Mouse (Mus musculus) neural tube, embryonic 12.5 days (tissue): ENCODE measurements around the gene a. TPM values are rescaled to one million over a fixed set of nuclear protein-coding genes. Genes with fewer than 3 reads are reported as not detected.
A peak's percentile ranks its signal among the peaks of the same experiment; 100 is the strongest.
"Not testable (repeated sequence)": the region's sequence is repeated elsewhere in the genome, so short reads cannot be mapped to it uniquely, and the experiment has no call there.

Source experiments
- ATAC-seq: fragments of 200-750 bp; cut with Nextera tagmentation; 2 replicates; pipeline ENCODE4 v1.8.0; 2017; ENCODE audit warnings: low read depth, mild to moderate bottlenecking, moderate TSS enrichment, moderate library complexity; ENCODE audit not compliant: low FRiP score
- H3K27ac ChIP-seq: fragments of 300-500 bp; sonication (generic); 2 replicates; pipeline ENCODE4 v1.5.1; 2016
- H3K27me3 ChIP-seq: fragments of 300-500 bp; sonication (generic); replicated peaks from 2 replicates; pipeline ENCODE4 v1.6.1; 2016; ENCODE audit warnings: mild to moderate bottlenecking
- H3K36me3 ChIP-seq: fragments of 300-500 bp; sonication (generic); 2 replicates; pipeline ENCODE4 v1.6.1; 2016; ENCODE audit warnings: mild to moderate bottlenecking
- H3K4me1 ChIP-seq: fragments of 300-500 bp; sonication (generic); 2 replicates; pipeline ENCODE4 v1.6.1; 2016
- H3K4me2 ChIP-seq: fragments of 300-500 bp; sonication (generic); replicated peaks from 2 replicates; pipeline ENCODE4 v1.6.1; 2016; ENCODE audit warnings: mild to moderate bottlenecking
- H3K4me3 ChIP-seq: fragments of 300-500 bp; sonication (generic); 2 replicates; pipeline ENCODE4 v1.5.1; 2016
- H3K9ac ChIP-seq: fragments of 300-500 bp; sonication (generic); 2 replicates; pipeline ENCODE4 v1.6.1; 2016; ENCODE audit warnings: mild to moderate bottlenecking
- H3K9me3 ChIP-seq: fragments of 300-500 bp; sonication (generic); 2 replicates; pipeline ENCODE4 v1.6.1; 2016; ENCODE audit warnings: mild to moderate bottlenecking
- WGBS: fragments of 180-500 bp; shearing (Covaris S2); methylation state at CpG from one replicate; pipeline ENCODE4 v1.1.7; 2016; 5-methylcytosine and 5-hydroxymethylcytosine counted together
- polyA plus RNA-seq: library from polyadenylated mRNA; unstranded; fragments of >200 nt; fragmentation: Nextera tagmentation; extraction: Ambion mirVana; gene quantifications from 2 replicates; pipeline ENCODE4 v1.2.1, GENCODE M21; 2016

Gene a
- polyA plus RNA-seq, 1 experiment from 2014 or later = not detected

DNA sequence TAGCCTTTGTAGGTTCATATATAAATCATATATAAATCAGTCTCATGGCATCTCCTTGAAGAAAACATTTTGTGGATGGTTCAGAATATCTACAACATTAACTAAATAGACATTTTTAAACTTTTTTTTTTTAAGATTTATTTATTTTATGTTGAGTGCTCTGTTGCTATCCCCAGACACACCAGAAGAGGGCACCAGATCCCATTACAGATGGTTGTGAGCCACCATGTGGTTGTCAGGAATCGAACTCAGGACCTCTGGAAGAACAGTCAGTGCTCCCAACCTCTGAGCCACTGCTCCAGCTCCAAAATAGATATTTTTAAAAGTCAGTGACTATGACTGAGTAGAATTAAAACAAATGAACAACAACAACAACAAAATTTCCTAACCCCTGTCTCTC lies 195.4 kb downstream of the a start:
- ATAC-seq = no peak
- Histone ChIP-seq H3K4me2 (no peak overlapping the region), H3K4me1 (no peaks in the 10 kb centered on the region), H3K36me3 (no peaks in the 10 kb centered on the region), H3K27ac (no peak overlapping the region), H3K9me3 (no peaks in the 10 kb centered on the region), H3K4me3 (no peak overlapping the region), H3K27me3 (no peaks in the 10 kb centered on the region), H3K9ac (no peak overlapping the region)
- 57% methylated on average over 1 of the region's 1 CpGs for WGBS

DNA sequence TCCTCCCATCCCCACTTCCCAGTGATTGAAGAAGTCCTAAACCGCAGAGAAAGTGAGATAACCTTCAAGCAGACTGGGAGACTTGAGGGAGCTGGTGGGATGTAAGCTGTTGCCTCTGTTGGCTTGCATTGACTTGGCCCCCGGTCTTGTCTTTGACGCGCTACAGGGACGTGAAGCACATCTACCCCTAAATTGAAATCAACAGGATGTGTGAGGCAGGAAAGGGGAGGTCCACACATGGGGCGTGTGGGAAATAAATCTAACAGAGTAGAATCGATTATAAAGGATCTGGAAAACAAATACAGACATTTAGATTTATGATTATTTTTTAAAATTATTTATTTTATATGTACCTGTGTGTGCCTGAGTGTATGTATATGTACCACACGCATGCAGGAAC lies 200.2 kb downstream of the a start:
- H3K9ac ChIP-seq = no peak overlapping the region
- H3K4me1 ChIP-seq = no peaks in the 10 kb centered on the region
- no peak for ATAC-seq
- no peaks in the 10 kb centered on the region for H3K9me3 ChIP-seq
- H3K4me3 ChIP-seq = no peak overlapping the region
- no peaks in the 10 kb centered on the region for H3K27me3 ChIP-seq
- H3K27ac ChIP-seq = no peak overlapping the region
- H3K36me3 ChIP-seq = no peaks in the 10 kb centered on the region
- H3K4me2 ChIP-seq = no peak overlapping the region
- 86% methylated on average over 8 of the region's 8 CpGs for WGBS

DNA sequence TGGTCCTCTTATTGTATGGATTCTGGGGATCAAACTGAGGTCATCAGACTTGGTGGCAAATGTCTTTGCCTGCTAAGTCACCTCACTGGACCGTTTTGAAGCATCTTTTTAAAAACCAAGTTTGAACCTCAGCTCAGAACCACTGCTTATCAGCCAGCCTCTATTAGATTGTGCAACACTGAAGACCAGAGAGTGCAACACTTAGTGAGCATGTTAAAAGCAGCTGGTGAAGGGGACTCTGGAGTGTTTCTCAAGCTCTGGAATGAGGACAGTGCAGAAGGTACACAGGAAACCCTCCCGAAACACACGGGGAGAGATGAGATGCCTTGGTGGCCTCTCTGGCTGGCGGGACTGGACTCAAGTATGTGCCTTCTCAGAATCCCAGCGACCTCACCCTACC lies 200.9 kb downstream of the a start:
- H3K9me3 ChIP-seq = no peaks in the 10 kb centered on the region

DNA sequence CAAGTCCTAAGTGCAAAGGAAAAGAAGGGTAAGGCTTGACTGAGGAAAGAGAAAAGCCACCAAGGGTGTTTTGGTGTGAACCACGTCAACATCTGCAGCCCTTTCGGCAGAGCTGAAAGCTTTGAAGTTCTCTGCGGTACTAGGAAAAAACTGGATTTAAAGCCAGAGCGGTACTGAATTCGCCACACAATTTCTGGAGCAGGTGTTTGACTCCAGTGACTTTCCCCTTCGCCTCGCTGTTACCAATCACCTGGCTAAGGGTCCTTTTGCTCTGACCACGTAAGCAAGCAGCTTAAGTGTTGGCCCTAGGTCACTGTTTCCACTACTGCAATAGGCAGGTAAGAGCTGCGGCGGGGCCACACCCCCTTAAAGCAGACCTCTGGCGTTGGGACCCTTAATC lies 214.3 kb downstream of the a start:
- ATAC-seq = no peak
- Histone ChIP-seq H3K4me3 (no peak overlapping the region), H3K36me3 (no peaks in the 10 kb centered on the region), H3K9me3 (no peaks in the 10 kb centered on the region), H3K27me3 (no peaks in the 10 kb centered on the region), H3K9ac (no peak overlapping the region), H3K4me1 (no peaks in the 10 kb centered on the region), H3K4me2 (no peak overlapping the region), H3K27ac (no peak overlapping the region)
- 92% methylated on average over 11 of the region's 11 CpGs for WGBS

More for the DNA sequence above, 200.9 kb downstream of the a start:
- no peak for ATAC-seq
- 91% methylated on average over 5 of the region's 5 CpGs for WGBS
- H3K27me3 ChIP-seq = no peaks in the 10 kb centered on the region
- no peaks in the 10 kb centered on the region for H3K4me1 ChIP-seq
- H3K36me3 ChIP-seq = no peaks in the 10 kb centered on the region
- no peak overlapping the region for H3K4me2 ChIP-seq
- H3K27ac ChIP-seq = no peak overlapping the region
- no peak overlapping the region for H3K4me3 ChIP-seq
- H3K9ac ChIP-seq = no peak overlapping the region

DNA sequence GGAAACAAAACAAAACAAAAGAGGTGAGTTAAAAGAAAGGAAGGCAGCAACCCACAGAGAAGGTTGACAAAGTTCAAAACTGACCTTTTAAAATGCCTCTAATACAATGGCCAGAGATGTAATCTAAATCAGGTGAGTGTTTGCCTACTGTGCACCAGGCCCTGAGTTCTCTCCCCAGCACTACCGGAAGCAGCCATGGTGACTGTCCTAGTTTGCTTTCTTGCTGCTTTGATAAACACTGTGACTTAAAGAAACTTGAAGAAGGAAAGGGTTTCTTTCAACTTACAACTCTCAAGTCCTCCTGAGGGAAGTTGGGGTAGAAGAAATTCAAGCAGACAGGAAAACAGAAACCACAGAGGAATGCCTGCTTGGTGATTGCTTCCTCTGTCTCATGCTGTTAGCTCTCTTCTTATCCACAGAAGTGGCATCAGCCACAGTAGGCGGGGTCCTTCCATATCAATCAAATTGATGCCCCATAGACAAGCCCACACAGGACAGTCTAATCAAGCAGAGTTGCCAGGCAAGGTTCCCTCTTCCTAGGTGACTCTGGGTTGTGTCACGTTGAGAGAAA lies 220.0 kb downstream of the a start:
- no peak for ATAC-seq
- Histone ChIP-seq H3K4me1 (no peaks in the 10 kb centered on the region), H3K27me3 (no peaks in the 10 kb centered on the region), H3K9ac (no peak overlapping the region), H3K27ac (no peak overlapping the region), H3K4me3 (no peak overlapping the region), H3K9me3 (no peaks in the 10 kb centered on the region), H3K36me3 (no peaks in the 10 kb centered on the region), H3K4me2 (no peak overlapping the region)
- 60% methylated on average over 3 of the region's 3 CpGs for WGBS

DNA sequence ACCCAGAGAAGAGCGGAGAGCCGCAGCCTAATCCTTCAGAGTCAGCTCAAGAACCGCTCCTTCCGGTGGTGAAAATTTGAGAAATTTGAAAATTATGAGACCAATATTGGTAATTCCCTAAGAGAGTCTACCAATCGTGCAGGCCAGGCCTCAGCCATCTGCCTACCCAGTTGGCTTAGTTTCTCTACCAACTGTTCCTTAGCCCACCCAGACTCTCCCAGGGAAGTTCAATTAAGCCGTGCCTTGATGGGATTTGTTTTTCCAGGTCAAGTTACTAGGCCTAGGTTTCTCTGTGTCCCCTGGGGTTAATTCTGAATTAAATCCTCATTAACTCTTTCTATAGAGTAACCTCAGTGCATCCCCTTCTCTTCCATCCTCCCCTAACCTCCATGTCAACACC lies 221.8 kb downstream of the a start:
- H3K9me3 ChIP-seq = no peaks in the 10 kb centered on the region
- H3K4me2 ChIP-seq = no peak overlapping the region
- ATAC-seq = no peak
- H3K4me1 ChIP-seq = no peaks in the 10 kb centered on the region
- H3K27ac ChIP-seq = no peak overlapping the region
- no peak overlapping the region for H3K9ac ChIP-seq
- H3K4me3 ChIP-seq = no peak overlapping the region
- 83% methylated on average over 6 of the region's 6 CpGs for WGBS
- no peaks in the 10 kb centered on the region for H3K27me3 ChIP-seq
- H3K36me3 ChIP-seq = no peaks in the 10 kb centered on the region

DNA sequence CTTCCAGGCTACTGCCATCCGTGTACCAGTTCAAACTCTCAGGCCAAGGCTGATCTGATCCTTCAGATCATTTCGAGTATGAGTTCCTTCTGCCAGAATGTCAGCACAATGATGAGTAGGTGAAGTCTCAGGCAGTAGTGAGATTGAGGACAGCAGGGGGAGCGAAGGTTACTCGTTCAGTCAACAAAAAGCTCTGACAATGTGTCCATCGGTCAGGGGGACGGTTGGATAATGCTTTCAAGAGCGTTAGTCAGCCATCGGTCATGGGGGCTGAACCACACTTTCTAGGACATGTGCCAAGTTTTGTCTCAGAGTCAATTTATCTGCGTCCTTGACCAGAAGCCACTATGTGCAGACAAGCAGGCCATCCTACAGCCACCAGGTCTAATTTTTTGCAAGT lies 225.5 kb downstream of the a start:
- H3K4me3 ChIP-seq, ATAC-seq, H3K27ac ChIP-seq, H3K4me1 ChIP-seq, H3K4me2 ChIP-seq, H3K36me3 ChIP-seq, H3K9ac ChIP-seq, H3K9me3 ChIP-seq, H3K27me3 ChIP-seq: not testable (repeated sequence)
- WGBS = 21% methylated on average over 8 of the region's 9 CpGs

DNA sequence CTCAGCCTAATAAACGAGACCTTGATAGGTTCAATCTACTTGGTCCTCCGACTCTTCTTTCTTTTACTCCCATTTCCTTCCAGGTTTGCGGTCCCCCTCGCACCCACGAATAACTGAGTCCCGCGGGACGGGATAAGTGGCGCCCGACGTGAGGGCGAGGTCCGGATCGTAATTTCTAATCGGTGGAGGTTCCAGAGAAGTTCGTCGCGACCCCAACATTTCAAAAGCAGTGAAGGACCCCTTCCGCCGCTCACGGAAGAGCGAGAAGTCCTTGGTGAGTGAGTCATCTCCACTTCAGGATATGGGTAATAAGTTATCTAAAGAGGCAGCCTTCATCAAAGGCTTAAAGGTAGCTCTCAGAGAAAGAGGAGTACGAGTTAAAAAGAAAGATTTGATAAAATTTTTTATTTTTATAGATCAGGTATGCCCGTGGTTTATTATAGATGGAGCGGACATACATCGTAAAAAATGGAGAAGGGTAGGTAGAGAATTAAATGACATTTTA lies 227.1 kb downstream of the a start, which contains the start of gene Gm14226:
Gm14226 (plus strand) TSS at position 16 of the 505 bp plus-strand sequence.
- not testable (repeated sequence) for H3K9me3 ChIP-seq, ATAC-seq, H3K27me3 ChIP-seq, H3K27ac ChIP-seq, H3K4me1 ChIP-seq, H3K36me3 ChIP-seq
- WGBS = under 1% methylated on average over 24 of the region's 26 CpGs
- H3K4me2 ChIP-seq = peak within 1 kb of the TSS; percentile 83
- peak within 1 kb of the TSS; percentile 52 for H3K9ac ChIP-seq
- peak within 1 kb of the TSS; percentile 36 for H3K4me3 ChIP-seq

DNA sequence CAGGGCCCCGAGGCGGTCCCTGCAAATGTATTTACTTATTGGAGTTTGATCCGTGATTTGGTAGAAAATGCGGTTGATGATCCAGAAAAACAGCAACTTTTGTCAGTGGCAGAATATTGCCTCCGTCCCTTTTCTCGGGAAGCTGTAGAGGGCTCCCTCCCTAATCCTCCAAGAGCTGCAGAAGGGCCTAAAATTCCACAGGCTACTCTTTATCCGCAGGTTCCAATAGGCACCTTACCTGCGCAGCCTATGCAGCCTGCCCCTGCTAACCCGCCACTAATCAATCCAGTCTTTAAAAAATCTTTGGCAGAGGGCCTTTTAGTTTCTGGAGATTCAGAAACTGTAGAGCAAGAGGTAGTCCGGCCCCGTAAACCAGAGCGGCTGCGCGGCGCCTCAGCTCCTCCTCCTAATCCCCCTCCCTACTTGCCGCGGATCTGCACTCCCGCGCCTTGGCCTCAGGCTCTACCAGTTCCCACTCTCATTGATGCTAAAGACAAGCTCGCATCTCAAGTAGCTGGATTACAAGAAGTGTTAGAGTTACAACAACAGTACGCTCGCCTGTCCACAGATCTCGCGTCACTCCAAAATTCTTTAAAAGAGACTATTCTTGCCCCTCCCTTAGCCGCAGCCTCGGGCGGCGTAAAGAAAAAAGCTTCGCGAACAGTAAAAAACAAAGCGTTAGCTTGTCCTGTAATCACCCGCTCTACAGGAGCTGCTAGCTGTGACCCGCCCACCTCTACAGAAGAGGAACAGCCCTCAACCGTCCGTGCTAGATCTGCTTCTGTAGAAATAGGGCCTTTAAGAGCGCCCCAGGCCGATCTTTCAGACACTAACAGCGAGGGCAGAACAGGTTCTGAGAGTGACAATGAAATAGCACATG lies 227.8 kb downstream of the a start:
- Histone ChIP-seq H3K9me3 (no peaks in the 10 kb centered on the region), H3K36me3 (no peaks in the 10 kb centered on the region), H3K27ac (no peak overlapping the region), H3K9ac (peak overlapping the region; percentile 52), H3K4me2 (peak overlapping the region; percentile 83), H3K27me3 (no peaks in the 10 kb centered on the region), H3K4me3 (peak overlapping the region; percentile 36), H3K4me1 (0 out of 2 replicates have a peak, but pooled peaks cover 3% of the 10 kb centered on the region)
- WGBS = under 1% methylated on average over 38 of the region's 38 CpGs
- ATAC-seq = peak; percentile 93

DNA sequence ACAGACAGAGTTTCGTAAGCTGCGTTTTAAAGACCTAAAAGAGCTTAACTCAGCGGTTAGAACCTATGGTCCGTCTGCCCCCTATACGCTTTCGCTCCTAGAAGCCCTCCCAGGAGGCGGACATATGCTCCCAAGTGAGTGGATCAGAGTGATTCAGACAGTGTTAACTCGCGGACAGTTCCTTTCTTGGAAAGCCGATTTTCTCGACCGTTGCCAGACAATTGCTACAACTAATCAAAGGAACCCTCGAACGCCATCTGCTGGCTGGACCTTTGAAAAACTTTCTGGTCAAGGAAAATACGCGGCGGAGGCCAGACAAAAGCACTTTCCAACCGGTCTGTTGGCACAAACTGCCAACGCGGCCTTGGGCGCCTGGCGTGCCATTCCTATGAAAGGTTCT lies 228.5 kb downstream of the a start:
- under 1% methylated on average over 22 of the region's 22 CpGs for WGBS
- Histone ChIP-seq H3K4me1 (0 out of 2 replicates have a peak, but pooled peaks cover 3% of the 10 kb centered on the region), H3K9ac (peak overlapping the region; percentile 52), H3K27me3 (no peaks in the 10 kb centered on the region), H3K9me3 (no peaks in the 10 kb centered on the region), H3K4me3 (peak overlapping the region; percentile 36), H3K4me2 (peak overlapping the region; percentile 83), H3K27ac (no peak overlapping the region), H3K36me3 (no peaks in the 10 kb centered on the region)
- ATAC-seq = peak; percentile 85

DNA sequence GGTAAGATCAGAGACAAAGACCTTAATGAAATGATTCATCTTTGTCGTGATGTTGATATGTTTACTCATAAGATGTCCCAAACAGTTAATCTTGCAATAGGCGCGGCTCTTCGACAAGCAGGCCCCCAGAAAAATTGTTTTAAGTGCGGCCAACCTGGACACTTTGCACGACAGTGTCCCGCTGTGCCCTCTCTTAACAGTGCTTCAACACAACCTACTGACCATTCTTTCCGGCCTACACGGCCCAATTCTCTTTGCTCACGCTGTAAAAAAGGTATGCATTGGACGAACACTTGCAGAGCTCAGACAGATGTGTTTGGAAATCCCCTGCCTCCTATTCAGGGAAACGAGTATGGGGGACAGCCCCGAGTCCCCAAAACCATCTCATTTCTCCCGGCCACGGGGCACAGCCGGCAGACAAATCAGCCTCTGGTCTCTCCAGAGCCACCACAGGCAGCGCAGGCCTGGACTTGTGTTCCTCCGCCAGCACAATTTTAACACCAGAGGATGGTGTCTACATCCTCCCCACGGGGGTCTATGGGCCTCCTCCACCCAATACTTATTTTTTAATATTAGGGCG lies 229.1 kb downstream of the a start:
- H3K27ac ChIP-seq, H3K9ac ChIP-seq, H3K36me3 ChIP-seq, H3K27me3 ChIP-seq, ATAC-seq, H3K4me3 ChIP-seq, H3K9me3 ChIP-seq, H3K4me1 ChIP-seq: not testable (repeated sequence)
- peak overlapping the region; percentile 83 for H3K4me2 ChIP-seq
- WGBS = 15% methylated on average over 20 of the region's 20 CpGs

DNA sequence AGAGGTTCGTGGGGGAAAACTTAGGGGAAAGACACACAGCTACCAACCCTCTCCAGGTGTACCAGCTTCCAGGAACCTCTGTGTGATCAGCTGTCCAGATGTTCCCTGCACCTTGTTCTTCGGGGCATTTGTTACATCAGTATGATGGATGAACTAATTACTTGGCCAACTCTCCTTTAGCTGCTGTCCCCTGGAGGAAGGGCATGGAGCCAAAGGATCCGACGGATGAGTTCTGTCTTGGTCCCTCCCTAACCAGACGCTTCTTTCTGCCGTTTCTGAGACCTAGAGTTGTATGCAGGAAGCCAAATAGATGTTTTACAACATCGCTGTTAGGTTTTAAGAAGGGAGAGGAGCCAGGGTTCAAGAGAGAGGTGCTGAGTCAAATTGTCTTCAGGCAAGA lies 239.6 kb downstream of the a start:
- no peak overlapping the region for H3K27ac ChIP-seq
- 71% methylated on average over 7 of the region's 7 CpGs for WGBS

More for the DNA sequence above, 239.6 kb downstream of the a start:
- Histone ChIP-seq H3K4me2 (no peak overlapping the region), H3K4me1 (no peaks in the 10 kb centered on the region), H3K9ac (no peak overlapping the region), H3K9me3 (no peaks in the 10 kb centered on the region), H3K27me3 (no peaks in the 10 kb centered on the region), H3K4me3 (no peak overlapping the region), H3K36me3 (no peaks in the 10 kb centered on the region)
- no peak for ATAC-seq
